Mouse (Mus musculus) midbrain, postnatal 0 days (tissue): ENCODE measurements at regions not wholly inside any gene's neighbourhood (a gene's known extent, or its start where the extent isn't known, plus 50 kb on each side); places are given as distances from the start of the nearest gene placed in this dataset.
A peak's percentile ranks its signal among the peaks of the same experiment; 100 is the strongest.

Experiments
- ATAC-seq: fragments of 200-750 bp; cut with Nextera tagmentation; 2 replicates; pipeline ENCODE4 v1.8.0; 2017; ENCODE audit warnings: moderate number of reproducible peaks, mild to moderate bottlenecking, moderate TSS enrichment, moderate library complexity; ENCODE audit not compliant: low FRiP score
- DNase-seq: peaks from one replicate; pipeline ENCODE4 v3.0.0-alpha.2; 2015; ENCODE audit warnings: low spot score
- H3K27ac ChIP-seq: fragments of 300-500 bp; sonication (generic); 2 replicates; pipeline ENCODE4 v1.5.1; 2014; ENCODE audit warnings: low read depth, mild to moderate bottlenecking, low read length, mixed read lengths
- H3K27me3 ChIP-seq: fragments of 300-500 bp; sonication (generic); 2 replicates; pipeline ENCODE4 v1.6.1; 2014; ENCODE audit warnings: low read length, control low read depth, mixed read lengths; ENCODE audit not compliant: insufficient read depth
- H3K36me3 ChIP-seq: fragments of 300-500 bp; sonication (generic); 2 replicates; pipeline ENCODE4 v1.6.1; 2014; ENCODE audit warnings: low read length, control low read depth, mixed read lengths; ENCODE audit not compliant: insufficient read depth
- H3K4me1 ChIP-seq: fragments of 300-500 bp; sonication (generic); 2 replicates; pipeline ENCODE4 v1.6.1; 2014; ENCODE audit warnings: mild to moderate bottlenecking, control low read depth, antibody characterized with exemption, low read length, mixed read lengths; ENCODE audit not compliant: insufficient read depth
- H3K4me2 ChIP-seq: fragments of 300-500 bp; sonication (generic); 2 replicates; pipeline ENCODE4 v1.6.1; 2014; ENCODE audit warnings: low read depth, mild to moderate bottlenecking, low read length, mixed read lengths; ENCODE audit not compliant: poor library complexity, severe bottlenecking
- H3K4me3 ChIP-seq: fragments of 300-500 bp; sonication (generic); 2 replicates; pipeline ENCODE4 v1.5.1; 2014; ENCODE audit warnings: low read depth, mild to moderate bottlenecking, low read length, moderate library complexity
- H3K9ac ChIP-seq: fragments of 300-500 bp; sonication (generic); replicated peaks from 2 replicates; pipeline ENCODE4 v1.6.1; 2014; ENCODE audit warnings: mild to moderate bottlenecking, low read length, moderate library complexity, mixed read lengths; ENCODE audit not compliant: poor library complexity, severe bottlenecking
- H3K9me3 ChIP-seq: fragments of 300-500 bp; sonication (generic); 2 replicates; pipeline ENCODE4 v1.6.1; 2016; ENCODE audit warnings: low read length, control low read depth
- CTCF ChIP-seq: IDR thresholded peaks from 2 replicates; pipeline ENCODE4 v1.5.1; 2016; ENCODE audit warnings: antibody characterized with exemption, mild to moderate bottlenecking

GRCm38 (mm10) chr1:141609866-141610265, 1363.9 kb downstream of the Kcnt2 start:
- Histone ChIP-seq H3K4me2 (no peak overlapping the region), H3K4me3 (no peak overlapping the region), H3K27me3 (no peaks in the 10 kb centered on the region), H3K36me3 (no peaks in the 10 kb centered on the region), H3K9me3 (no peaks in the 10 kb centered on the region), H3K9ac (no peak overlapping the region), H3K4me1 (no peaks in the 10 kb centered on the region), H3K27ac (no peak overlapping the region)
- no peak for TF ChIP-seq CTCF
- DNase-seq (peak; percentile 46), ATAC-seq (no peak)
